Mouse (Mus musculus): ENCODE measurements around the gene Stkld1.
"Not testable (repeated sequence)": the region's sequence is repeated elsewhere in the genome, so short reads cannot be mapped to it uniquely, and the experiment has no call there.

The Stkld1 gene

GRCm38 (mm10) chr2:26933304-26934055 is at the start of gene Stkld1, which contains the start of gene Surf4:
Gene Stkld1, plus strand, starts transcription at chr2:26934047.
Gene Surf4, minus strand, starts transcription at chr2:26933928.
- peak; percentile 96 for DNase-seq

GRCm38 (mm10) chr2:26885541-26885940 is 48.3 kb upstream of the Stkld1 start:
- DNase-seq = not testable (repeated sequence)

- not testable (repeated sequence) for DNase-seq
Measured at GRCm38 (mm10) chr2:26886170-26886569, 47.7 kb upstream of the Stkld1 start.

- no peak for DNase-seq
Measured at GRCm38 (mm10) chr2:26895898-26896297, 37.9 kb upstream of the Stkld1 start.

GRCm38 (mm10) chr2:26900731-26901130 is 33.1 kb upstream of the Stkld1 start:
- no peak for DNase-seq

- no peak for DNase-seq
Measured at GRCm38 (mm10) chr2:26901834-26902400, 31.9 kb upstream of the Stkld1 start.

GRCm38 (mm10) chr2:26902467-26903220 is 31.2 kb upstream of the Stkld1 start, which contains the start of gene Surf6:
Gene Surf6, minus strand, starts transcription at chr2:26902879.
- peak; percentile 98 for DNase-seq

GRCm38 (mm10) chr2:26903311-26903710 is 30.5 kb upstream of the Stkld1 start:
- DNase-seq = no peak

- DNase-seq = no peak
Measured at GRCm38 (mm10) chr2:26905936-26906335, 27.9 kb upstream of the Stkld1 start.

- no peak for DNase-seq
Measured at GRCm38 (mm10) chr2:26906431-26906830, 27.4 kb upstream of the Stkld1 start.

- DNase-seq = peak; percentile 63
Measured at GRCm38 (mm10) chr2:26907109-26907508, 26.7 kb upstream of the Stkld1 start.

- DNase-seq = no peak
Measured at GRCm38 (mm10) chr2:26908710-26909386, 25.0 kb upstream of the Stkld1 start.

GRCm38 (mm10) chr2:26909387-26909784 is 24.5 kb upstream of the Stkld1 start:
- no peak for DNase-seq

- peak; percentile 100 for DNase-seq
Measured at GRCm38 (mm10) chr2:26910124-26910993, 23.5 kb upstream of the Stkld1 start, which contains the start of the genes Med22 and Rpl7a. Gene Med22, minus strand, starts transcription at chr2:26910677. Gene Rpl7a, plus strand, starts transcription at chr2:26910764.

- peak; percentile 53 for DNase-seq
Measured at GRCm38 (mm10) chr2:26910994-26911765, 22.7 kb upstream of the Stkld1 start.

GRCm38 (mm10) chr2:26912253-26912770 is 21.5 kb upstream of the Stkld1 start:
- DNase-seq = no peak

GRCm38 (mm10) chr2:26913416-26914147 is 20.3 kb upstream of the Stkld1 start:
- no peak for DNase-seq

GRCm38 (mm10) chr2:26914148-26914941 is 19.5 kb upstream of the Stkld1 start:
- no peak for DNase-seq

Data from lung, postnatal 36 days (tissue).